Mouse (Mus musculus) liver, adult (tissue): ENCODE measurements around the gene Prex1.

Experiments used
- GATA4 ChIP-seq: IDR thresholded peaks from 2 replicates; pipeline ENCODE4 v1.6.1; 2014; ENCODE audit warnings: mild to moderate bottlenecking, low read length; ENCODE audit not compliant: insufficient replicate concordance

Prex1 gene

DNA sequence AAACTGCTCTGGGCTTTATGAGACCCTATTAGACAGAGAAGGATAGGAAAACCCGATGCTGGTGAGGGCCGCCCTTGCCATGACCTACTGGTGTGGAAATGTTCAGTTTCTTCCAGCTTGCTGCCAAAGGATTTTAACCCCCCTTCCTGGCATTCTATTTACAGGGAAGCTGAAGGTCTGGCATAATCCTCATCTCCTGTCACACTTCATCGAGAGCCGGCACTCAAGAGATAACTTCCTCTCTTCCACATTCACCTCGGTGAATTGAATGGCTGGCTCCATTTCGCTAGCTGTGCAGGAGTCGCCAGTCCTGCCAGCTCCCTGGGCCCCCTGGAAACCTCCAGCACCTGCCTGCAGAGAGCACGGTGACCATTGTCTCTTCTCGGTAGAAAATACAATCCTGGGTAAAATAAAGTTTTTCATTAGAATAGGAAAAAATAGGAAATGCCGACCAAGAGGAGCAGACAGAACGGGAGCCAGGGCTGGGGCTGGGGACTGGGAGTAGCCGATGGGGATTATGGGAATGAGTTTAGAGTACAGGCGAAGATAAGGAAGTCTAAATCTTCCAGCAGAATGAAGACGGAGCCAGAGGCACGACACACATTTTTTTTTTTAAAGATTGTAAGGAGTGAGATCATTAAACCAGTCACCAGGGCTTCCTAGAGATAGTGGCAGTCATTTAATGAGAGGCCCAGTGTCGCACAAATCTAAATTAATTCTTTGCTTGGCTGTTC, 191.6 kb downstream of the Prex1 start:
- TF ChIP-seq GATA4: no peak

- no peak for TF ChIP-seq GATA4
Observed at GRCm38 (mm10) chr2:166521461-166521860, 192.2 kb downstream of the Prex1 start.

GRCm38 (mm10) chr2:166520536-166520935, 193.1 kb downstream of the Prex1 start:
- no peak for TF ChIP-seq GATA4

- no peak for TF ChIP-seq GATA4
Observed at GRCm38 (mm10) chr2:166516818-166517353, 196.7 kb downstream of the Prex1 start.
